Mouse (Mus musculus) retina, postnatal 7 days (tissue): ENCODE results near the gene Kat8.

Experiments
- DNase-seq: peaks from one replicate; pipeline ENCODE4 v3.0.0-alpha.2; 2012; ENCODE audit warnings: low read depth, low spot score

Gene Kat8

DNA sequence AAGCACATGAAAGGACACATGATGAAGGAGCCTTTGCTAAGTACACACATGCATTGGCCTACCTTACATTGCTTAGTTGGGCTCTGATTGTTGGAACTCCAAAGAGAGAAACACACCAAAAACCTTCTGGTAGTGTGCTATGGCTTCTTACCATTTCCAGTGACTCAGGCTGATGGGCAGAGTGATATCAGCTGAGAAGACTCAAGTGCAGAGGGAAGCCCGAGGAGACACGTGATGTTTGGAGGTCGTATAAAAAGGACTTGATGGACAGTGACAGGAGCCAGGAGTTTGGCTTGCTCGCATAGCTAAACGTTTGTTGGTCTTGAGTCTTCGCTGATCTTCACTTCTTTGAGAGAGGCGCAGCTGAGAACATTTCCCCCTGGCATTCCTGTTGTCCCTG, 14.8 kb upstream of the Kat8 start:
- DNase-seq, result no peak

DNA sequence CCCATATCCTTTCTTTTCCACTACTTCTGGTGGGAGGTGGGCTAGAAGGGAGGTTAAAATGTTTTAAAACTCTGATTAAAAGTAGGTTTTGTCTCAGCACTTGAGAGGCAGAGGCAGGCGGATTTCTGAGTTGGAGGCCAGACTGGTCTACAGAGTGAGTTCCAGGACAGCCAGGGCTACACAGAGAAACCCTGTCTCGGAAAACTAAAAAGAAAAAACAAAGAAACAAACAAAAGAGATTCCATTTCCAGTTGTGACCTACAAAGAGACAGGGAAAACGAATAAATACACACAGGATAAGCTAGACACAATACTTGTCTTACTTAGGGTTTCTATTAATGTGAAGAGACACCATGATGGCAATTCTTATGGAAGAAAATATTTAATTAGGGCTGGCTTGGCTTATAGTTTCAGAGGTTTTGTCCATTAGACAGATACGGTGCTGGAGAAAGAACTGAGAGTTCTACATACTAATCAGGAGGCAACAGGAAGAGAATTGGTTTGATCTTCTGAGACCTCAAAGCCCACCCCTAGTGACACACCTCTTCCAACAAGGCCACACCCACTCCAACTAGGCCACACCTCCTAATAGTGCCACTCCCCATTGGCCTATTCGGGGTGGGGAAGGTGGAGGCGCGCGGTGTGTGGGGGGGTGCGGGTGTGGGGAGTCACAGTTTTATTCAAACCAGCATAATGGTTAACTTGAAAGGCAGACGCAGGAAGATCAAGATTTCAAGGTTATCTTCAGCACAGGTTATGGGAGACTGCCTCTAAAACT, 13.9 kb upstream of the Kat8 start:
- no peak for DNase-seq

GRCm38 (mm10) chr7:127899997-127900396, 12.3 kb upstream of the Kat8 start:
- DNase-seq, result no peak

DNA sequence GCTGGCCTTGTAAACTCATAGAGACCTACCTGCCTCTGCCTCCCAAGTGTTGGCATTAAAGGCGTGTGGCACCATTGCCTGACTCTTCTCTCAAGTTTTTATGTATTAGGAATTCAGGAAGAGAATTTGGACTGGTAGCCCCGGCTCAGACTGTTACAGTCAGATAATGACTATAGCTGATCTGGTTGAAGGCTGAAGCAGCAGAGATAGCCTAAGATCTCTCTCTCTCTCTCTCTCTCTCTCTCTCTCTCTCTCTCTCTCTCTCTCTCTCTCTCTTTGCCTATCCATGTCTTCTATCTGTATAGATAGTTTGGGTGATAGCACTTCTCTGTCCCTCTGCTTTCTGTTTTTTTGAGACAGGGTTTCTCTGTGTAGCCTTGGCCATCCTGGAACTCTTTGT, 10.5 kb upstream of the Kat8 start:
- no peak for DNase-seq

- peak; percentile 52 for DNase-seq
These were observed 8.1 kb upstream of the Kat8 start, which contains the start of gene Bckdk for GRCm38 (mm10) chr7:127903971-127904796. TSS of gene Bckdk (plus strand) at chr7:127904082.

GRCm38 (mm10) chr7:127907939-127908338, 4.4 kb upstream of the Kat8 start:
- no peak for DNase-seq

DNA sequence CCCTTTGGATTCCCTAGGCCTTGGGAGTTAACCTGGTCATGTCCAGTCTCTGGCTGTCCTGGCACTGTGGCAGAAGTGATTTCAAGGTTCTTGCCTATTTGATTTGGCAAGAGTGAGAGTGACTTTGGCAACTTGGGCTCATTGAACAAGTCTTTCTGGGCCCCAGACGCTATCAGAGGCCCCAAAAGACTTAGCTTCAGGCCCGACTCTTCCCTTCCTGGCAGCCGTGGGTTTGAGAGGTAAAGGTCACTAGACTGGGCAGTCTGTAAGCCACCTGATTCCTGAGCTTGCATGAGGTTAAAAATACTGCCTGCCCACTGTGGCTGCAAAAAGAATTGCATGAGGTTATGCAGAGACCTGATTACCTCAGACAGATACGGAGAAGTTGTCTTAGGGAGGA, 3.7 kb upstream of the Kat8 start:
- DNase-seq, result no peak

- no peak for DNase-seq
These were observed 622 bp downstream of the Kat8 start for GRCm38 (mm10) chr7:127912938-127913337.

GRCm38 (mm10) chr7:127915293-127915692, 3.0 kb downstream of the Kat8 start:
- DNase-seq, result no peak

DNA sequence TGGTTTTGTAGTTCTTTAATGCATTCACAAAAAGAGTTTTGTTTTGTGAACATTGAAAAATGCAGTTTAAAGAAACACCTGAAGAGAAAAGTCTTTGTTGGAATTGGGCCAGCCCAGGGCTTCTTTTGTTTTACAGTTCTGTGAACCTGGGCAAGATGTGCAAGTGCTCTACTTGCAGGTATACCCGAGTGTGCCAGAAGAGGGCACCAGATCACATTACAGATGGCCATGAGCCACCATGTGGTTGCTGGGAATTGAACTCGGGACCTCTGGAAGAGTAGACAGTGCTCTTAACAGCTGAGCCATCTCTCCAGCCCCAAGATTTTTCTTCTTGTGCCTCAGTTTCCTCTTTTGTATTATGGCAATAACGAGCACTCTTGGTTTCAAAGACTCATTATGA, 5.9 kb downstream of the Kat8 start:
- no peak for DNase-seq

DNA sequence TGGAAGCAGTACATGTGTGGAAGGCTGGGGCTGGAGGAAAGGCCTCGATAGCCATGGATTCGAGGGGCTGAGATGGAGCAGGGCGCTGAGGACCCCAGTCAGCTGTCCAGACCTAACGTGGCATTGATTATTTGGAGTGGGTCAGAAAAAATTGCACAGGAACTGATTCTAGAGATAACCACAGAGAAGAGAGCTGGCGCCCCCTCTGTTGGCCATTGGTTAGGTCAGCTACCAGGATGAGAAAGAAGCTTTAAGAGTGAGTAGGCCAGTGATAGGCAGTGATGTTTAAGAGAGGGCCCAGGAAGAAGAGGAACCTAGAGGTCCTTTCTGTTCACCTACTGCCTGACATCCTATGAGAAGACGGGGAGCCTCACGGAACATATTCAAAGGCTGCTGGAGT, 7.0 kb downstream of the Kat8 start:
- DNase-seq, result no peak

DNA sequence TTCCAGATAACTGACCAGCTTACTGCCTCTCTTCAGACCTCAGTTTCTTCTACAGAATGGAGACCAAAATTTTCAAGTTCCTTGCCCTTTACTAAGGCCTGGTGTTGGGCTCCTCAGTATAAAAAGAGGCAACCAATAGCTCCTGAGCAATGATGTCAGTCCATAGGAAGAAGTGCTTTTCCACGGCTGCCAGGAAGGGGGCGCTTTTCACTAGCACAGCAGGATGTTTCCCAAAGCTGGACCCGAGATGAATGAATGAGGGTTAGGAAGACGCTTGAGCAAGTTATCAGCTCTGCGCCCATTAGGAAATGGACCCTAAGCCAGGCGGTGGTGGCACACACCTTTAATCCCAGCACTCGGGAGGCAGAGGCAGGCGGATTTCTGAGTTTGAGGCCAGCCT, 9.2 kb downstream of the Kat8 start:
- no peak for DNase-seq

- no peak for DNase-seq
These were observed 10.3 kb downstream of the Kat8 start for GRCm38 (mm10) chr7:127922451-127923275.

- DNase-seq, result no peak
These were observed 11.4 kb downstream of the Kat8 start for GRCm38 (mm10) chr7:127923714-127924113.

GRCm38 (mm10) chr7:127925252-127925651, 12.9 kb downstream of the Kat8 start:
- no peak for DNase-seq

DNA sequence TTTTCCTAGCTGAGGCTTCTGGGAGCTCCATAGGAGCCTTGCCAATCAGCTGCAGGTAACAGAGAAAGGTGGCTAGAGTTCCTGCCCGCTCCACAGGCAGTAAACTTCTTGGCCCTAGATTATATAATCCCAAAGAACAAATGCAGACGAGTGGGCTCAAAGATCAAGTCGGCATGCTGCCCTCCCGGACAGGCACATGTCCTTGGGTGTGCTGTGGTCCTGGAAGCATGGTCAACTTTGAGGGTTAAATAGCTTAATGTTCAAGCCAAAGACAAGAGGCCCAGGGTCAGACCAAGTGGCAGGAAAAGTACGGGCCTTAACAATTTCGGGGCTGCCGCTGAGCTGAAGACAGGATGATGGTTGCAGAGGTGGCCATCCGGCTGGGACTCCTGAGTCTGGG, 13.8 kb downstream of the Kat8 start:
- DNase-seq, result no peak

DNA sequence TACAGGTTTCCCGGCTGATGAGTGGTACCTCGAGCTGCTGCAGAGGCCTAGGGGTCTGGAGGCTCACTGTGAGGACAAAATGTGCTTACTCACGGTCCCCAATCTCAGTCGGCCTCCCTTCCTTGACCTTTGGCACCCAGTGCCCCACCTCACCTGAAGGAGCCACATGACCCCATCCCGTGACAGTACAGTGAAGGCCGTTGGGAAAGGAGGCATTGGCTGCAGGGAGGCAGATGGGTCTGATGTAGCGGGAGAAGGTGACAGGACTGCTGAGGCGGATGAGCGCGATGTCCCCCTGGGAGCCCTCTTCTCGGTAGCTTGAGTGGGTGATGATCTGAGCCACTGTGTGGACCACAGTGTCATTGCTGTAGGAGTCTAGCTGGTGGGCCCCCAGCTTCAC, 14.5 kb downstream of the Kat8 start:
- DNase-seq, result no peak

GRCm38 (mm10) chr7:127927726-127928125, 15.4 kb downstream of the Kat8 start:
- no peak for DNase-seq

GRCm38 (mm10) chr7:127928596-127928995, 16.3 kb downstream of the Kat8 start:
- no peak for DNase-seq

GRCm38 (mm10) chr7:127929923-127930322, 17.6 kb downstream of the Kat8 start, which contains the start of gene Prss8:
TSS of gene Prss8 (minus strand) at chr7:127930104.
- DNase-seq, result no peak

DNA sequence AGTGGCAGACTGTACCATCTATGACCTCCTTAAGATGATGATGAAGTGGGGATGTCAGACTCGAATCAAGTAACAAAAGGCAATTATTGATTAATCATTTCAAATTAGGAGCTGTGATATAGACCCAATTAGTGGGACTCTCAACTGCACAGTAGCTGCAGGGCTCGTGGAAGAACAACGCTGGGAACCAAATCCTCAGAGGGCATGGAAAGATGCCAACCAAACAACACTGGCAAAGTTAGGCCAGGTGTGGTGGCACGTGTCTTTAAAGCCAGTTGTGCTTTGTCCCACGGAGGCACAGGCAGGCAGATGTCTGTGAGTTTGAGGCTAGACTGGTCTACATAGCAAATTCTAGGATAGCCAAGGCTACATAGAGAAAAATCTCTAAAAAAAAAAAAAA, 18.3 kb downstream of the Kat8 start:
- DNase-seq, result no peak
